Mouse (Mus musculus) olfactory bulb, adult 2 months (tissue): ENCODE results near the gene Sik1. TPM values are rescaled to one million over a fixed set of nuclear protein-coding genes. Genes with fewer than 3 reads are reported as not detected.
A peak's percentile ranks its signal among the peaks of the same experiment; 100 is the strongest.

Source experiments
- H3K27ac ChIP-seq: fragments of 200-500 bp; 2 replicates; pipeline ENCODE4 v1.5.1; 2012; ENCODE audit warnings: low read depth, low read length; ENCODE audit not compliant: insufficient read depth
- H3K4me1 ChIP-seq: fragments of 200-500 bp; 2 replicates; pipeline ENCODE4 v1.6.1; 2012; ENCODE audit warnings: low read length; ENCODE audit not compliant: control insufficient read depth, insufficient read depth
- H3K4me3 ChIP-seq: fragments of 200-500 bp; 2 replicates; pipeline ENCODE4 v1.5.1; 2012; ENCODE audit warnings: mild to moderate bottlenecking, low read depth, low read length, moderate library complexity; ENCODE audit not compliant: insufficient read depth
- CTCF ChIP-seq: fragments of 200-500 bp; IDR thresholded peaks from 2 replicates; pipeline ENCODE4 v1.5.1; 2012; ENCODE audit warnings: low read depth, mild to moderate bottlenecking, low read length, moderate library complexity; ENCODE audit not compliant: insufficient read depth
- POLR2A ChIP-seq: fragments of 200-500 bp; IDR thresholded peaks from 2 replicates; pipeline ENCODE4 v1.6.1; 2012; ENCODE audit warnings: mild to moderate bottlenecking, low read depth, low read length, moderate library complexity; ENCODE audit not compliant: insufficient read depth
- WGBS: fragments of 180-500 bp; shearing (Covaris S2); methylation state at CpG from one replicate; pipeline ENCODE4 v1.1.7; 2018; 5-methylcytosine and 5-hydroxymethylcytosine counted together
- polyA plus RNA-seq: library from polyadenylated mRNA; stranded (reverse); fragments of >200 nt; gene quantifications from 2 replicates; pipeline ENCODE4 v1.2.4, GENCODE M21; 2012; ENCODE audit warnings: low replicate concordance; ENCODE audit not compliant: missing spikeins, insufficient read depth, insufficient read length

Sik1 gene
- polyA plus RNA-seq, 1 experiment = not detected

DNA sequence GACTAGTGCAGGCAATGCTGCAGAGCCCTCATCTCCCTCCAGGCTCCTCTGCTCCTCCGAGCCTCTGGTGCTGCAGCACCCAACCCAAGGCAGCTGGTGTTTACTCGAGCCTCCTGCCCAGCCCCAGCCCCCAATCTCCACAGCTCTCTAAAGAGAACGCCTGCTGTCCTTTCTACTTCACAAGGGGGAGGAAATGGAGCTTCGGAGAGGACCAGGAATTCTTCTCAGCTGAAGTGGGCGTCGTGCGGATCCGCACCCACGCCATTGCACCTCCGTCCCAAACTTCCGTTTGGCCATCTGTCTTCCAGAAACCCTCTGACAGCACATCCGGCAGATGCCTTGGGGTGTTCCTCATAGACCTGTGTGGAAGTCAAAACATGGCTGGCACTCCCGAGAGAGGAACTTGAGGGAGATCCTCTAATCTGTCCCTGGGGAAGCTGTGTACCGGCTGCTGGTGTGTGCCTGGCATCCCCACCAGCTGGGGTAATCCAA, 22.1 kb upstream of the Sik1 start:
- peaks cover 15% of the 10 kb centered on the region for H3K4me1 ChIP-seq
- TF ChIP-seq CTCF (no peak), POLR2A (no peak)
- WGBS = 48% methylated on average over 14 of the region's 14 CpGs
- no peak overlapping the region for H3K4me3 ChIP-seq
- peak overlapping the region; percentile 21 for H3K27ac ChIP-seq

DNA sequence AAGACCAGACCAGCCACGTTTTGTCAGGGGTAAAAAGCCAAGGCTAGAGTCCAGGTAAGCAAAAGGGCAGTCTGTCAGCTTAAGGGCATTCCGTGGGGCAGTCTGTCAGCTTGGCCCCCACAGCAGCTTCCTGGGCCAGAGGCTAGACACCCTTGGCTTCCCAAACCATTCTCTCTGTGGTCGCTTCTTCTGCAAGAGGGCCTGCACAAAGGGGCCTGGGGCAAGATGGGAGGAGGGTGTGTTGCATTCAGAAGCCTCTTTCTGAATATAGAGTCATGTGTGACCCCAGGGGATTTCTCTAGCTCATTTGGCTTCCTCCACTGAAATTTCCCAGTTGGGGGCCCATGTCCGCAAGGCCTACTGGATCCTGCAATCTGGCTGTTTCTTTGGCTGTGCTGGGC, 21.6 kb upstream of the Sik1 start:
- WGBS = 63% methylated on average over 4 of the region's 4 CpGs
- peaks cover 15% of the 10 kb centered on the region for H3K4me1 ChIP-seq
- TF ChIP-seq POLR2A = no peak
- H3K27ac ChIP-seq = no peak overlapping the region
- no peak overlapping the region for H3K4me3 ChIP-seq

- WGBS = 71% methylated on average over 3 of the region's 3 CpGs
- H3K4me3 ChIP-seq = no peak overlapping the region
- TF ChIP-seq POLR2A = no peak
- TF ChIP-seq CTCF = no peak
These were observed 21.2 kb upstream of the Sik1 start for GRCm38 (mm10) chr17:31876775-31877174.

DNA sequence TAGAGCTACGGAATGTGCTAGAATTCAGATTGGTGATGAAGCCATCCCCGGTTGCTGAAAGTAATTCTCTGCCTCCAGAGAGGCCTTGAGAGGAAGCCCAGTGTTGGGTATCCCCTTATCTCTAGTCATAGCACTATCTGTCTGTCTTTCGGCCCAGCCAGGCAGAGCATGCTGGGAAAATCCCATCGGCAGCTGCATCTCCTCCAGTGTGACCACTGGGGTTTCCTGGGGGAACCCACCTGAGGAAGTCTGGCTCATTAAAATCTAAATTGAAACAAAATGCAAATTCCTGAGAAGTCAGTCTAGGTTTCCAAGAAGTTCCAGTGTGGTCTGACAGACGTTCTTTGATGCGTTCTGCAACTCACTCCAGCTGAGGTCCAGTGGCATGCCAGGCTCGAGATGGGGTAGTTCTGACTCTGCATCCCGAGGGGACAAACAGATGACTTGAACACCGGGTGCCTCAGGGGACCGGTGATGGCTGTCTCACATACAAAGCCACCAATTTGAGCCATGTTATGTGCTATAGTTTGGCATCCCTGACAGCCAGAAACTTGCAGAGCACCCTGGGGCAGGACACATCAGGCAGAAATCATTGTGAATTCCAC, 19.8 kb upstream of the Sik1 start:
- H3K27ac ChIP-seq = no peak overlapping the region
- H3K4me1 ChIP-seq = peaks cover 15% of the 10 kb centered on the region
- H3K4me3 ChIP-seq = no peak overlapping the region
- TF ChIP-seq POLR2A (no peak), CTCF (no peak)
- 87% methylated on average over 10 of the region's 10 CpGs for WGBS

More at GRCm38 (mm10) chr17:31876775-31877174, 21.2 kb upstream of the Sik1 start:
- Histone ChIP-seq H3K27ac (no peak overlapping the region), H3K4me1 (peaks cover 15% of the 10 kb centered on the region)

DNA sequence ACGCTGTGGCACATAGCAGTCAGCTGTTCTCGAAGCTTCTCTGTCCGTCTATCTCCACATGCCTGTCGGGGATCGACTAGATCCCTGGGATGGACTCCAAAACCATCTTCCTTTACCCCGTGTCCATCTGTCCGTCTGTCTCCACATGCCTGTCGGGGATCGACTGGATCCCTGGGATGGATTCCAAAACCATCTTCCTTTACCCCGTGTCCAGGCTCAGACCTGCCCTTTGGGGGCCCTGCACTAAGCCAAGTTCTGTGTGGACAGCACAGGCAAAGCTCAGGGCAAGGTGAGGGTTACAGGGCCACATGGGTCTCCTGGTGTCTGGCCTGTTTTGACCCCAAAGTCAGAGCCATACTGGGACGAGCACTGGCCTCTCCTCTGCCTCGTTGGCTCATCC, 19.1 kb upstream of the Sik1 start:
- Histone ChIP-seq H3K4me1 (peaks cover 15% of the 10 kb centered on the region), H3K27ac (no peak overlapping the region), H3K4me3 (no peak overlapping the region)
- 90% methylated on average over 12 of the region's 12 CpGs for WGBS
- TF ChIP-seq POLR2A (no peak), CTCF (no peak)

- 69% methylated on average over 8 of the region's 8 CpGs for WGBS
- no peak overlapping the region for H3K27ac ChIP-seq
- TF ChIP-seq POLR2A (no peak), CTCF (no peak)
These were observed 18.4 kb upstream of the Sik1 start for GRCm38 (mm10) chr17:31873973-31874372.

DNA sequence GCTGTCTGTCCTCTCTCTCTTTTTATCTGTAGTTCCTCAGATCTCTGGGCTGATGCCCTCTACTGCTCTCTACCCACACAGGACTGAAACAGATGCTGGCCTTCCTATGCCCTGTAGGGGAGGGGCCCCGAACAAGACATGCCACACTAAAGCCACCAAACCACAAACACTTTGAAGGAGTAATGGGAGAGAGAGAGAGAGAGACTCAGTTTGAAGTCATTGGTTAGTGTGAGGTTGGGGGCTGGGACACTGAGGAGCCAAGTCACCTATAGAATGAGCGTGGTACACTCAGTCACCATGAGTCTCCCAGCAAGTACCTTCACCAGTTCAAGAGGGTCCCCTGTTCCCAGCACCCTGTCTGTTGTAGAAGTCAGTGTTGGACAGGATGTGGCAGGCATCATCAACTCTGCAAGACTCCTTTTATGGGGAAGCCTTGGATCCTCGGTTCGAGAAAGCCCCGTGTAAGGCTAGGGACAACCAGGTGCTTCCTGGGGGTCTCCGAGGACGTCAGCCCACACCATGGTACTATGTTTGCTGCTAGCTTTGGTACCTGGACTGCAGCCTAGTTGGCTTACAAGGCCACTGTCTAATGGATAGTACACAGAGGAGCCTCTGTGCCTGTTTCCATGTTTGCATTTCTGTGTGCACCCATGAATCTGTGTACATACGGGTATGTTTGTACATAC, 17.7 kb upstream of the Sik1 start:
- no peak overlapping the region for H3K27ac ChIP-seq
- H3K4me1 ChIP-seq = peaks cover 15% of the 10 kb centered on the region
- no peak overlapping the region for H3K4me3 ChIP-seq
- WGBS = 88% methylated on average over 8 of the region's 8 CpGs
- TF ChIP-seq POLR2A (no peak), CTCF (no peak)

More at GRCm38 (mm10) chr17:31873973-31874372, 18.4 kb upstream of the Sik1 start:
- Histone ChIP-seq H3K4me1 (peaks cover 15% of the 10 kb centered on the region), H3K4me3 (no peak overlapping the region)

- WGBS = 83% methylated on average over 7 of the region's 7 CpGs
- no peak overlapping the region for H3K4me3 ChIP-seq
- no peak overlapping the region for H3K27ac ChIP-seq
- TF ChIP-seq POLR2A (no peak), CTCF (no peak)
- H3K4me1 ChIP-seq = peaks cover 12% of the 10 kb centered on the region
These were observed 17.2 kb upstream of the Sik1 start for GRCm38 (mm10) chr17:31872826-31873165.

DNA sequence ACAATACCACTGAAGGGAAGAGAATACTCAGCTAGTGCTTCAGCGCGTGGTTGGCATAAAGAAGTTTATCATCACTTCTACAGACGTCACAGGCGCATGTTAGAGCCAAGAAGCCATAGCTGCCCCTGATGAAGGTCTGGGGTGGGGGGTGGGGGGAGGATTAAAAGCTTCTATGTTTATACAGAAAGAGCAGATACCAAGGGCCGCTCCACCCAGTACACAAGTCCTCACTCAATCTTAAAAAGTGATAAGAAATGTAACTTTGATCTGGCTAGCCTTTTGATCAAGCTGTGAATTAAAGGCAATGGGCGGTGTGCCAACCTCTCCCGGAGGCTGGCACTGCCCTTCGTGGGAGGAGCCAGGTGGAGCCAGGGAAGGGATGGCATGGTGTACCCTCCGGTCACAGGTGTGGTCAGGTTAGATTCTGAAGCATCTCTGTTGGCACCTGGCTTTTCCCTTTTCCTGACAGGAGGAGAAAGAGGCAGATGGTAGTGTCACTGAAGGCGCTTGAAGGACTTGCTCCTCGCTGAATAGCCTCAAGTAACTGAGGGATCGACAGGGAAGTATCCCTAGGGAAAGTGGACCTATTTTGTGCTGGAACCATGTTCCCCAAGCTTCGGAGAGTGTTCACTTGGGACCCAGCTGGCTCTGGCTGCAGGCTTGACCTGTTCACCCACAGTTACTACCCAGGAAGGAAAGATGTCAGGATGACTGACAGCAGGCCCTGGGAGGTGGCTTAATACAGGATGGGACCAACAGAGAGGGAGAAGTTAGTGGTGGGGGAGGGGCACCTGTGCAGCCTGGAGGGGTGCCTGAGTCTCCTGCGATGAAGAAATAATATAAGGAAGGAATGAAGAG, 16.6 kb upstream of the Sik1 start:
- Histone ChIP-seq H3K4me1 (peaks cover 6% of the 10 kb centered on the region), H3K4me3 (no peak overlapping the region), H3K27ac (no peak overlapping the region)
- TF ChIP-seq CTCF (no peak), POLR2A (no peak)
- 80% methylated on average over 14 of the region's 14 CpGs for WGBS
